Mouse (Mus musculus): ENCODE results near the gene Gm13695. TPM values are rescaled to one million over a fixed set of nuclear protein-coding genes. Genes with fewer than 3 reads are reported as not detected.
A peak's percentile ranks its signal among the peaks of the same experiment; 100 is the strongest.
"Not testable (repeated sequence)": the region's sequence is repeated elsewhere in the genome, so short reads cannot be mapped to it uniquely, and the experiment has no call there.

The Gm13695 gene
- under 1 TPM in 1 of 2 experiments, not detected in 1; 0.75 TPM for total RNA-seq (2021)
- long read RNA-seq, experiment 1, result 0 reads
- long read RNA-seq, experiment 2, result 0 reads

DNA sequence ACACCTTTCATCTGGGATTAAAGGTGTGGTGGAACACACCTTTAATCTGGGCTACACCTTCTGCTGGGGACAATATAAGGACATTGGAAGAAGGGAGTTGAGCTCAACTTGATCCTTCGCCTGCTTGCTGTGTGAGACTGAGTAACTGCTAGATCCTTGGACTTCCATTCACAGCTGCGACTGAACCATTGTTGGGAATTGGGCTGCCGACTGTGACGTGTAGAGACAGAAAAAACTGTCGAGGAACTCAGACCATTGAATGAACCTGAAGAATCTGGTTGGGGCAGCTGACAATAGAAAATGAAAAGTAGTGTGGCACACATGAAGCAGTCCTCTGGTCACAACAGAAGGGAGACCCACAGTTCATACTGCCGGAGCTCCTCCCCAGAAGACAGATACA lies at the start of gene Gm13695:
TSS of gene Gm13695 (plus strand) at position 301 of the 400 bp plus-strand sequence.
- not testable (repeated sequence) for DNase-seq

DNA sequence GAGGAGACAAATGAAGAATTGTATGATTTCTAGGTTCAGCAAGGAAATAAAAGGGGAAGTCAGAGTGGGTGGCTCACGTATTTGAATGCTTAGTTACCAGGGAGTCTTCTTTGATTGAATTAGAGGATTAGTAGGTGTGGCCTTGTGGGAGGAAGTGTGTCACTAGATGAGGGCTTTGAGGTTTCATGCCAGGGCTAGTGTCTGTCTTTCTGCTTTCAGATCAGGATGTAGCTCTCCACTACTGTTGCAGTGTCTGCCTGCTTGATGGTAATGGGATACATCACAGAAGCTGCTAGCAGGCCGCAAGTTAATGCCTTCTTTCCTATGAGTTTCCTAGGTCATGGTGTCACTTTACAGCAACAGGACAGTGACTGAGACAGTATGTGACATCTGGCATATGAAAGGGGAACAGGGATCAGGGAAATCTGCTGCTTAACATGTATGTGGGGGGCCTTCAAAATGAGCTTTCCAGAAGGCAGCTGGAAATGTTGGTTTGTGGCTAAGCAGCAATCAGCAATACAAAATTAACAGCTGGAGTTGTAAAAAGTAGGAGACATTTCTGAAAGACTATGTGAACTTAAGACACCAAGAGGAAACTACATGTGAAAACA lies 37.5 kb upstream of the Gm13695 start:
- DNase-seq, result no peak

DNA sequence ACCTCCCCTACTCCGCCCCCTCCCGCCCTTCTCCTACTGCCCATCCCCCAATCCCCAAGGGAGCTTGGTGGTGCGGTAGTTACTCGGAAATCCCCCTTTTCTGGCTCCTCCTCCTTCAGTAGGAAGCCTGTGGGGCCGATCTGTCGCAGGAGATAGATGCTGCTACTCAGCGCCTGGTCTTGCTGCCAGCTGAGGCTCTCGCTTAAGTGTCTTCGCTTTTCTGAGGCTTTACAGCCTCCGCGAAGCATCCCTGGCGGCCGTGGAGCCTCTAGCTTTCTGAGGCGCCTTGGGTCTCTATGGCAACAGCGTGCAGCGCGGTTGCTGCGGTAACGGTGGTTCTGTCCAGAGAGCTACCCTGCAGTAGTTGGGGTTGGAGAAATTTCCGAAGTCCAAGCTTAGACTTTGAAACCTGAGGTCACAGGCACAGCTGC lies 26.2 kb upstream of the Gm13695 start, which contains the start of gene Zswim2:
TSS of gene Zswim2 (minus strand) at position 298 of the 431 bp plus-strand sequence.
- peak; percentile 9 to 10 for DNase-seq

DNA sequence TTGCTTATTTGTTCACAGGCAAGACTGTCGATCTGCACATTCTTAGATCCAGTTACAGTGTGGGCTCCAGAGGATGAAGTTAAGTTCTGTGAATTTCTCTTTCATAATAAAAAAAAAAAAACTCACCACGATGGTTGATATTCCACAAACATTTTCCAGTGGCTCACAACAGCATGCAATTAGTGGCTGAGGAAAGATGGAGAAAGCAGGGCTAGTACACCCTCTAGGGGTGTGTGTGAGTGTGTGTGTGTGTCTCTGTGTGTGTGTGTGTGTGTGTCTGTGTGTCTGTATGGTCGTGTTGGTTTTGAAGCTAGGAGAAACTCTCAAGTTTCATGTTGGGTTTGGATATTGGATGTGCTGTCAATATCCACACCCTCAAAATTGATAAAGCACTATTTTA lies 25.7 kb upstream of the Gm13695 start:
- no peak for DNase-seq

DNA sequence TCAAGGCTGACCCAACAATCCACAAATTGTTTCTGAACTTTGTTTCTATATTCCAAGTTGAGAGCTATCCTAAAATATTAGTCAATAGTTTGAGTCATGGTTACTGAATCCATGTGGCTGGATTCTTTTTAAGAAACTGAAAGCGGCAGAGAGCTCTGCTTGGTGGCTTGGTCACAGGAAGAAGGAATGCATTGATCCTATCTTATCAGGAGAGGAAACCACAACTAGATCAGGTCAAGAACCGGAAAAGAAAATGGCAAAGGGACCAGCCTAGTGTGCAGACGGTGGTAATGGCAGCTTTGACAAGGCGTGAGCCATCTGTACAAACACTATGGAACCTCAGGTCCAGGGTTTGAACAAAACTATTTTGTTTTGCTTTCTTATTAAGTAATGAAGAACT lies 25.3 kb upstream of the Gm13695 start:
- no peak for DNase-seq

DNA sequence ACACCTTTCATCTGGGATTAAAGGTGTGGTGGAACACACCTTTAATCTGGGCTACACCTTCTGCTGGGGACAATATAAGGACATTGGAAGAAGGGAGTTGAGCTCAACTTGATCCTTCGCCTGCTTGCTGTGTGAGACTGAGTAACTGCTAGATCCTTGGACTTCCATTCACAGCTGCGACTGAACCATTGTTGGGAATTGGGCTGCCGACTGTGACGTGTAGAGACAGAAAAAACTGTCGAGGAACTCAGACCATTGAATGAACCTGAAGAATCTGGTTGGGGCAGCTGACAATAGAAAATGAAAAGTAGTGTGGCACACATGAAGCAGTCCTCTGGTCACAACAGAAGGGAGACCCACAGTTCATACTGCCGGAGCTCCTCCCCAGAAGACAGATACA lies 11.7 kb upstream of the Gm13695 start, which contains the start of gene Gm13698:
TSS of gene Gm13698 (plus strand) at position 301 of the 400 bp plus-strand sequence.
- not testable (repeated sequence) for DNase-seq

DNA sequence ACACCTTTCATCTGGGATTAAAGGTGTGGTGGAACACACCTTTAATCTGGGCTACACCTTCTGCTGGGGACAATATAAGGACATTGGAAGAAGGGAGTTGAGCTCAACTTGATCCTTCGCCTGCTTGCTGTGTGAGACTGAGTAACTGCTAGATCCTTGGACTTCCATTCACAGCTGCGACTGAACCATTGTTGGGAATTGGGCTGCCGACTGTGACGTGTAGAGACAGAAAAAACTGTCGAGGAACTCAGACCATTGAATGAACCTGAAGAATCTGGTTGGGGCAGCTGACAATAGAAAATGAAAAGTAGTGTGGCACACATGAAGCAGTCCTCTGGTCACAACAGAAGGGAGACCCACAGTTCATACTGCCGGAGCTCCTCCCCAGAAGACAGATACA lies 5.9 kb upstream of the Gm13695 start, which contains the start of gene Gm13693:
TSS of gene Gm13693 (plus strand) at position 301 of the 400 bp plus-strand sequence.
- DNase-seq, result not testable (repeated sequence)

DNA sequence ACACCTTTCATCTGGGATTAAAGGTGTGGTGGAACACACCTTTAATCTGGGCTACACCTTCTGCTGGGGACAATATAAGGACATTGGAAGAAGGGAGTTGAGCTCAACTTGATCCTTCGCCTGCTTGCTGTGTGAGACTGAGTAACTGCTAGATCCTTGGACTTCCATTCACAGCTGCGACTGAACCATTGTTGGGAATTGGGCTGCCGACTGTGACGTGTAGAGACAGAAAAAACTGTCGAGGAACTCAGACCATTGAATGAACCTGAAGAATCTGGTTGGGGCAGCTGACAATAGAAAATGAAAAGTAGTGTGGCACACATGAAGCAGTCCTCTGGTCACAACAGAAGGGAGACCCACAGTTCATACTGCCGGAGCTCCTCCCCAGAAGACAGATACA lies 5.7 kb downstream of the Gm13695 start, which contains the start of gene Gm13696:
TSS of gene Gm13696 (plus strand) at position 301 of the 400 bp plus-strand sequence.
- DNase-seq, result not testable (repeated sequence)

DNA sequence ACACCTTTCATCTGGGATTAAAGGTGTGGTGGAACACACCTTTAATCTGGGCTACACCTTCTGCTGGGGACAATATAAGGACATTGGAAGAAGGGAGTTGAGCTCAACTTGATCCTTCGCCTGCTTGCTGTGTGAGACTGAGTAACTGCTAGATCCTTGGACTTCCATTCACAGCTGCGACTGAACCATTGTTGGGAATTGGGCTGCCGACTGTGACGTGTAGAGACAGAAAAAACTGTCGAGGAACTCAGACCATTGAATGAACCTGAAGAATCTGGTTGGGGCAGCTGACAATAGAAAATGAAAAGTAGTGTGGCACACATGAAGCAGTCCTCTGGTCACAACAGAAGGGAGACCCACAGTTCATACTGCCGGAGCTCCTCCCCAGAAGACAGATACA lies 11.5 kb downstream of the Gm13695 start, which contains the start of gene Gm13694:
TSS of gene Gm13694 (plus strand) at position 301 of the 400 bp plus-strand sequence.
- not testable (repeated sequence) for DNase-seq

DNA sequence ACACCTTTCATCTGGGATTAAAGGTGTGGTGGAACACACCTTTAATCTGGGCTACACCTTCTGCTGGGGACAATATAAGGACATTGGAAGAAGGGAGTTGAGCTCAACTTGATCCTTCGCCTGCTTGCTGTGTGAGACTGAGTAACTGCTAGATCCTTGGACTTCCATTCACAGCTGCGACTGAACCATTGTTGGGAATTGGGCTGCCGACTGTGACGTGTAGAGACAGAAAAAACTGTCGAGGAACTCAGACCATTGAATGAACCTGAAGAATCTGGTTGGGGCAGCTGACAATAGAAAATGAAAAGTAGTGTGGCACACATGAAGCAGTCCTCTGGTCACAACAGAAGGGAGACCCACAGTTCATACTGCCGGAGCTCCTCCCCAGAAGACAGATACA lies 17.3 kb downstream of the Gm13695 start, which contains the start of gene Gm13697:
TSS of gene Gm13697 (plus strand) at position 301 of the 400 bp plus-strand sequence.
- not testable (repeated sequence) for DNase-seq

DNA sequence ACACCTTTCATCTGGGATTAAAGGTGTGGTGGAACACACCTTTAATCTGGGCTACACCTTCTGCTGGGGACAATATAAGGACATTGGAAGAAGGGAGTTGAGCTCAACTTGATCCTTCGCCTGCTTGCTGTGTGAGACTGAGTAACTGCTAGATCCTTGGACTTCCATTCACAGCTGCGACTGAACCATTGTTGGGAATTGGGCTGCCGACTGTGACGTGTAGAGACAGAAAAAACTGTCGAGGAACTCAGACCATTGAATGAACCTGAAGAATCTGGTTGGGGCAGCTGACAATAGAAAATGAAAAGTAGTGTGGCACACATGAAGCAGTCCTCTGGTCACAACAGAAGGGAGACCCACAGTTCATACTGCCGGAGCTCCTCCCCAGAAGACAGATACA lies 23.1 kb downstream of the Gm13695 start, which contains the start of gene Gm13691:
TSS of gene Gm13691 (plus strand) at position 301 of the 400 bp plus-strand sequence.
- not testable (repeated sequence) for DNase-seq

DNA sequence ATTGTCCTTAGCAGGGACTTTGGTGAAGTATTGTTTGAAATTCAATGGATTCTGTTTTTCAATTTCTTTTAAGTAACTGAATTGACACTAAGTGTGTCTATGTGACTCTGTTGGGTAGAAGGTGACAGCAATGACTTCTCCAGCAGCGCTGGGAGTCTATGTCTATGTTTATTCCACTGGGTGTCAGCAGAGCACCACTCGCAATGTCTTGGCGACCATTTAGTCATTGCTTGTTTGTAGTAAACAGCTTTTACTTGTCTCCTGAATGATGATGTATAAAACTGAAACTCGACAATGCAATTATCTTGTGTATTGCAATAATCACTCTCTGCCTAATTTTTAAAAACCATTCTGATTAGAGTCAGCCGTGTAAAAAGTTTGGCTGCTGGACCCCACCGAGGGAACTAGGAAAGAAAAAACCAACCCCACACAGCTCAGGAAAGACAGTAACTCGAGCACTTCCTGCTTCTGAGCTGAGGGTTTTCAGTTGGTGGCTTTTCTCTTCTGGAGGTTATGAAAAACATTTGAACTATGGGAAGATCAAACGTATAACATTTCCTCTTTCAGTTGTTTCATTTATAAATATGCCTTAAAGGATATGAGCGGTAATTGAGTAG lies 26.6 kb downstream of the Gm13695 start:
- peak; percentile 28 to 48 for DNase-seq

DNA sequence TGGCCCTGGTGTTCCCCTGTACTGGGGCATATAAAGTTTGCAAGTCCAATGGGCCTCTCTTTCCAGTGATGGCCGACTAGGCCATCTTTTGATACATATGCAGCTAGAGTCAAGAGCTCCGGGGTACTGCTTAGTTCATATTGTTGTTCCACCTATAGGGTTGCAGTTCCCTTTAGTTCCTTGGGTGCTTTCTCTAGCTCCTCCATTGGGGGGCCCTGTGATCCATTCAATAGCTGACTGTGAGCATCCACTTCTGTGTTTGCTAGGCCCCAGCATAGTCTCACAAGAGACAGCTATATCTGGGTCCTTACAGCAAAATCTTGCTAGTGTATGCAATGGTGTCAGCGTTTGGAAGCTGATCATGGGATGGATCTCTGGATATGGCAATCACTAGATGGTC lies 27.4 kb downstream of the Gm13695 start:
- not testable (repeated sequence) for DNase-seq

DNA sequence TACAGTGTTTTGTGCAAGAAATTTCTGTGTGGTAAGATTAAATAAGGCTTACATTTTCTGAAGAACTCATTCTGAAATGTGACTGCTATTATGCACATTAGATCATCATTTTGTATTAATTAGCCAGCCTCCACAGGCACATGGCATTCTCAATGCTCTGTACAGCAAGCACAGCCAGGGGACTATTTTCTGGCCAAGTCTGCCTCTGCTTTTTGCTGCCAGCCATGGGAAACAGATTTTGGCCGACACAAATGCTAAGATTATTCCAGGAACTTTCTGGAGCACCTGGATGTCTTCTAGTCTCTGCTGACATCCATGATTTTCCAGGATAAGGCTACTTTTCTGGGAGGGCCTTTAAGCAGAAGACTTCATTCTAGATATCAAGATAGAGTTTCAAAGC lies 41.8 kb downstream of the Gm13695 start:
- DNase-seq, result peak in 1 of 2 experiments; percentile 12

DNA sequence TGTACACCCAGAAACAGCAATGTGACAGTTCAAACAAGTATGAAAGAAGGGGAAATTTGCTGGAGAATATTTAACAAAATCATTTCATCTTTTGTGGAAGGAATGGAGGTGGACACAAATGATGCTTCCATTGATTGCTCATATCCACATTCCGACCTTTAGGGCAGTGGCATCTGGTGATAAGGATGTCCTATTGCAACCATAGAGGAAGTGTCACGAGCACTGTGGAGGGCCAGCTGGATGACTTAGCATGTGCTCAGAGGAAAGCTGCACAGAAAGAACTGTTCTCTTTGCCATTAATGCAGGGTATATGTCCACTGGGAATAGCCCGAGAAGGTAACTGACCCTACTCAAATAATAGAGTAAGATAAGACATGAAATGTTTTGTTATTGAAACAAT lies 42.7 kb downstream of the Gm13695 start:
- no peak for DNase-seq

DNA sequence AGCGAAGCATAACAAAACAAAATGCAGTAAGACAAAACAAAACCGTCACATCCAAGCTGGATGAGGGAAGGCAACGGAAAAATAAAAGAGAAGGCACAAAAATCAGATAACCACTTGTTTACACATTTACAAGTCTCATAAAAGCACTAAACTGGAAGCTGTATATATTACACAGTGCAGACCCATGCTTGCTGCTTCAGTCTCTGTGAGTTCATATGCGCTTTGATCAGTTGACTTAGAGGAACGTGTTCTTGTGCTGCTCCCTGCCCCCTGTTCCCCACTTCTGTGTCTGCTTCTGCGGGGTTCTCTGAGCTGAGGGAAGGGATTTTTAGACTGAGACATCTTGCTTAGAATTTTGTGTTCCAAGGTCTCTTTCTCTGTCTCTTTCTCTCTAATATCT lies 47.5 kb downstream of the Gm13695 start:
- no peak for DNase-seq

DNA sequence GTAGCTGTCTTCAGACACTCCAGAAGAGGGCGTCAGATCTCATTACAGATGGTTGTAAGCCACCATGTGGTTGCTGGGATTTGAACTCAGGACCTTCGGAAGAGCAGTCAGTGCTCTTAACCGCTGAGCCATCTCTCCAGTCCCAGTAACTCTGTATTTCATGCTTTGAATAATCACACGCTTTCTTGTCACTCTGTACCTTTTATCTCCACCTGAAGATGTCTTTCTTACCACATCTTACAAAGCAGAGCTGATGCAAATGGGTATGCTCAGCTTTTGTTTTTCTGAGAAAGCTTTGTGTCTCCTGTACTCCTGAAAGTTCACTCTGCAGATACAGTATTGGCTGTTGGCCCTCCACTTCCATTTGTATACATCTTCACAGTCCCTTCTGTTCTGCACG lies 49.2 kb downstream of the Gm13695 start:
- not testable (repeated sequence) for DNase-seq

DNA sequence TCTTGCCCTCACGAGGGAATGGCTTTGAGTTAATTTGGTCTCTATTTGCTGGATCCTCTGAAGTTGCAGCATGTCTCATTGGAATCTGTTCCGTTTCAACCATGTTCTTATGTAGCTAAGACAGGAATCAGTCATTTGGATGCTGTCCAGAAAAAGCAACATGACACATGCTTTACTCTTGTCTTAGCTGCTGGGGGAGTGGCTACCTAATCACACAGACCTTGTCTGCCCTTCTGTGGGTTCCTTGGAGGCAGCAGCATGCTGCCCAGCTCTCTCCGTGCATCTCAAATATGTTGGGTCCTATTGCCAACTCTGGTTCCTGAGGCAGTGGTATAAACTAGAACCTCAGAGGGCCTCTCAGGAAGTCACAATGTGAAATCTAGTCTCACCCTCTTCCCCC lies 51.2 kb downstream of the Gm13695 start:
- no peak for DNase-seq

Other genes with a start within 250 kb of the Gm13695 start
- 10 to 100 TPM; 39.0 to 41.1 TPM for gene Itgav, start 242.9 kb upstream of the Gm13695 start, total RNA-seq (2021)
- gene Fam171b, start 154.7 kb upstream of the Gm13695 start, total RNA-seq (2021), result under 1 TPM; 0.52 to 0.80 TPM
- gene Zswim2, start 26.1 kb upstream of the Gm13695 start, total RNA-seq (2021), result not detected
- gene Gm13698, start 11.6 kb upstream of the Gm13695 start, total RNA-seq (2021), result under 1 TPM; 0.75 to 0.77 TPM
- gene Gm13693, start 5.8 kb upstream of the Gm13695 start, total RNA-seq (2021), result under 1 TPM; 0.75 to 0.77 TPM
- under 1 TPM; 0.75 to 0.77 TPM for gene Gm13696, start 5.8 kb downstream of the Gm13695 start, total RNA-seq (2021)
- gene Gm13694, start 11.6 kb downstream of the Gm13695 start, total RNA-seq (2021), result under 1 TPM; 0.75 to 0.77 TPM
- under 1 TPM; 0.75 to 0.77 TPM for gene Gm13697, start 17.4 kb downstream of the Gm13695 start, total RNA-seq (2021)
- gene Gm13691, start 23.2 kb downstream of the Gm13695 start, total RNA-seq (2021), result under 1 TPM; 0.75 to 0.77 TPM

Measured in heart, adult 18-20 months (tissue).